Mouse (Mus musculus): ENCODE measurements around the gene Sec24c.

The Sec24c gene

GRCm38 (mm10) chr14:20733041-20733951 is 59.2 kb downstream of the Sec24c start:
- in situ Hi-C loops (cut with MboI, MseI), result no loop called here

GRCm38 (mm10) chr14:20733952-20734774 is 60.1 kb downstream of the Sec24c start, which contains the start of gene Ndst2:
Gene Ndst2, minus strand, starts transcription at chr14:20734562.
- in situ Hi-C loops (cut with MboI, MseI), result no loop called here

GRCm38 (mm10) chr14:20735052-20735451 is 60.9 kb downstream of the Sec24c start:
- in situ Hi-C loops (cut with MboI, MseI), result no loop called here

- in situ Hi-C loops (cut with MboI, MseI), result no loop called here
Measured at GRCm38 (mm10) chr14:20735892-20736390, 61.8 kb downstream of the Sec24c start.

GRCm38 (mm10) chr14:20737306-20737705 is 63.2 kb downstream of the Sec24c start:
- in situ Hi-C loops (cut with MboI, MseI), result no loop called here

GRCm38 (mm10) chr14:20738511-20738910 is 64.4 kb downstream of the Sec24c start:
- in situ Hi-C loops (cut with MboI, MseI), result no loop called here

GRCm38 (mm10) chr14:20741301-20741700 is 67.2 kb downstream of the Sec24c start:
- in situ Hi-C loops (cut with MboI, MseI), result no loop called here

- in situ Hi-C loops (cut with MboI, MseI), result no loop called here
Measured at GRCm38 (mm10) chr14:20743614-20744013, 69.5 kb downstream of the Sec24c start.
